Mouse (Mus musculus): ENCODE results near the gene Cst9. TPM values are rescaled to one million over a fixed set of nuclear protein-coding genes. Genes with fewer than 3 reads are reported as not detected.

The Cst9 gene
- polyA plus RNA-seq, 1 experiment: not detected

DNA sequence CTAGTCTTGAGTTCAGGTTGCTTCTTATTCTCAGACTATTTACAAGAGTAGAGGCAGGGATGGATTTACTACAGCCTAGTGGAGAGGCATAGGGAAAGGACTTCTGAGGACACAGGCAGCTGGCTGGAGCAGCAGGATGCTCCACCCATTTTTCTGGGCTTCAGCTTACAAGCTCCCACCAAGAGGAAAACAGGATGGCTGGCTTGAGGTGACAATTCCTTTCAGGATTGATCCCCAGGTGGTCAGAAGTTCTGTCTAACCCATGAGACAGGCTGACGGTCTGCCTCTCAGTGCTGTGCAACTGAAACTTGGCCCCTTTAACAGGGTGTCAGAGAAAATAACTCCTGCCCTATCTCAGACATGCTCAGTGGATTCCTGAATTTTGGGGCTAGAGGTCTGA is 44.3 kb downstream of the Cst9 start:
- H3K79me2 ChIP-seq (ENCODE audit: control insufficient read depth, insufficient read depth): peaks cover 9% of the 10 kb centered on the region
- peak overlapping the region; percentile 42 for H3K4me2 ChIP-seq (ENCODE audit: low read depth)
- H3K4me3 ChIP-seq: no peak overlapping the region
- no peak for TF ChIP-seq MAX (IDR thresholded peaks at IDR 0.05; ENCODE audit: low read depth)
- no peak for TF ChIP-seq MYOG (IDR thresholded peaks at IDR 0.05; ENCODE audit: control insufficient read depth in 1 of 3, insufficient read depth in 1 of 3, insufficient read length in 2 of 3, low read depth in 2 of 3)
- TF ChIP-seq POLR2AphosphoS2 (IDR thresholded peaks at IDR 0.05; ENCODE audit: insufficient read length, low read depth): no peak
- no peak for TF ChIP-seq TCF12 (IDR thresholded peaks at IDR 0.05; ENCODE audit: insufficient read depth, poor library complexity, severe bottlenecking)
- no peak for TF ChIP-seq SRF (IDR thresholded peaks at IDR 0.05; ENCODE audit: control insufficient read depth, insufficient read length, low read depth)
- TF ChIP-seq E2F4 (IDR thresholded peaks at IDR 0.05; ENCODE audit: insufficient read depth): no peak
- no peak for TF ChIP-seq POLR2A (IDR thresholded peaks at IDR 0.05; ENCODE audit: insufficient read length, low read depth)
- TF ChIP-seq MYOD1 (IDR thresholded peaks at IDR 0.05; ENCODE audit: control insufficient read depth in 1 of 3, insufficient read length in 2 of 3, low read depth in 2 of 3): no peak
- TF ChIP-seq TCF3 (IDR thresholded peaks at IDR 0.05; ENCODE audit: insufficient read length, low read depth): no peak
- TF ChIP-seq USF1 (IDR thresholded peaks at IDR 0.05; ENCODE audit: low read depth): no peak
- no peak for TF ChIP-seq REST (IDR thresholded peaks at IDR 0.05; ENCODE audit: insufficient read depth, insufficient read length)
- no peak for TF ChIP-seq CEBPB (IDR thresholded peaks at IDR 0.05; ENCODE audit: insufficient read depth, poor library complexity, severe bottlenecking)
- H3K36me3 ChIP-seq (ENCODE audit: control insufficient read depth, insufficient read depth): no peaks in the 10 kb centered on the region
- H3K27me3 ChIP-seq (ENCODE audit: control insufficient read depth, insufficient read depth, insufficient read length): no peaks in the 10 kb centered on the region
- H3ac ChIP-seq (ENCODE audit: control insufficient read depth, insufficient read length): no peak overlapping the region

DNA sequence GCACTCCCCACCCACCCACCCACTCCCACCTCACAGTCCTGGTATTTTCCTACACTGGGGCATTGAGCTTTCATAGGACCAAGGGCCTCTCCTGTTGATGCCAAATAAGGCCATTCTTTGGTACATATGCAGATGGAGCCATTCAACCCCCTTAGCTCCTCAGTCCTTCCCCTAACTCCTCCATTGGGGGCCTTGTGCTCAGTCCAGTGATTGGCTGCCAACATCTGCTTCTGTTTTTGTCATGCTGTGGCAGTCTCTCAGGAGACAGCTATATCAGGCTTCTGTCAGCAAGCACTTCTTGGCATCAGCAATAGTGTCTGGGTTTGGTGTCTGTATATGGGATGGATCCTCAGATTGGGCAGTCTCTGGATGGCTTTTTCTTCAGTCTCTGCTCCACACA is 49.8 kb downstream of the Cst9 start:
- TF ChIP-seq SRF (IDR thresholded peaks at IDR 0.05; ENCODE audit: control insufficient read depth, insufficient read length, low read depth) (no peak), MYOG (IDR thresholded peaks at IDR 0.05; ENCODE audit: control insufficient read depth in 1 of 3, insufficient read depth in 1 of 3, insufficient read length in 2 of 3, low read depth in 2 of 3) (no peak), E2F4 (IDR thresholded peaks at IDR 0.05; ENCODE audit: insufficient read depth) (no peak), POLR2AphosphoS2 (IDR thresholded peaks at IDR 0.05; ENCODE audit: insufficient read length, low read depth) (no peak), REST (IDR thresholded peaks at IDR 0.05; ENCODE audit: insufficient read depth, insufficient read length) (no peak), POLR2A (IDR thresholded peaks at IDR 0.05; ENCODE audit: insufficient read length, low read depth) (no peak), USF1 (IDR thresholded peaks at IDR 0.05; ENCODE audit: low read depth) (no peak), CEBPB (IDR thresholded peaks at IDR 0.05; ENCODE audit: insufficient read depth, poor library complexity, severe bottlenecking) (no peak), TCF3 (IDR thresholded peaks at IDR 0.05; ENCODE audit: insufficient read length, low read depth) (no peak), TCF12 (IDR thresholded peaks at IDR 0.05; ENCODE audit: insufficient read depth, poor library complexity, severe bottlenecking) (no peak), MYOD1 (IDR thresholded peaks at IDR 0.05; ENCODE audit: control insufficient read depth in 1 of 3, insufficient read length in 2 of 3, low read depth in 2 of 3) (no peak), MAX (IDR thresholded peaks at IDR 0.05; ENCODE audit: low read depth) (no peak)

More for the DNA sequence above, 49.8 kb downstream of the Cst9 start:
- H3K27me3 ChIP-seq (ENCODE audit: control insufficient read depth, insufficient read depth, insufficient read length): no peaks in the 10 kb centered on the region
- H3ac ChIP-seq (ENCODE audit: control insufficient read depth, insufficient read length): no peak overlapping the region
- H3K4me3 ChIP-seq: no peak overlapping the region
- no peaks in the 10 kb centered on the region for H3K36me3 ChIP-seq (ENCODE audit: control insufficient read depth, insufficient read depth)
- H3K79me2 ChIP-seq (ENCODE audit: control insufficient read depth, insufficient read depth): no peaks in the 10 kb centered on the region
- no peak overlapping the region for H3K4me2 ChIP-seq (ENCODE audit: low read depth)

Other genes with a start within 250 kb of the Cst9 start
- 36.8 TPM for gene Nxt1, start 162.5 kb upstream of the Cst9 start, polyA plus RNA-seq (2012; fragmentation: generic; extraction: Trizol)
- 12.7 TPM for gene Gzf1, start 154.1 kb upstream of the Cst9 start, polyA plus RNA-seq (2012; fragmentation: generic; extraction: Trizol)
- gene Napb, start 102.7 kb upstream of the Cst9 start, polyA plus RNA-seq (2012; fragmentation: generic; extraction: Trizol): 2.3 TPM
- 0.07 TPM for gene Cstl1, start 84.8 kb upstream of the Cst9 start, polyA plus RNA-seq (2012; fragmentation: generic; extraction: Trizol)
- not detected for gene Cst11, start 63.6 kb upstream of the Cst9 start, polyA plus RNA-seq (2012; fragmentation: generic; extraction: Trizol)
- gene 8030411F24Rik, start 53.1 kb upstream of the Cst9 start, polyA plus RNA-seq (2012; fragmentation: generic; extraction: Trizol): not detected
- gene Cst12, start 45.8 kb upstream of the Cst9 start, polyA plus RNA-seq (2012; fragmentation: generic; extraction: Trizol): not detected
- gene Cst8, start 36.4 kb upstream of the Cst9 start, polyA plus RNA-seq (2012; fragmentation: generic; extraction: Trizol): not detected
- not detected for gene Cst13, start 15.1 kb upstream of the Cst9 start, polyA plus RNA-seq (2012; fragmentation: generic; extraction: Trizol)
- not detected for gene 9230104L09Rik, start 29.9 kb downstream of the Cst9 start, polyA plus RNA-seq (2012; fragmentation: generic; extraction: Trizol)
- 646 TPM for gene Cst3, start 40.5 kb downstream of the Cst9 start, polyA plus RNA-seq (2012; fragmentation: generic; extraction: Trizol)
- not detected for gene Gm1330, start 168.1 kb downstream of the Cst9 start, polyA plus RNA-seq (2012; fragmentation: generic; extraction: Trizol)
- not detected for gene Gm10750, start 182.1 kb downstream of the Cst9 start, polyA plus RNA-seq (2012; fragmentation: generic; extraction: Trizol)

All from myocyte (in vitro differentiated cells).